Mouse (Mus musculus): ENCODE measurements around the gene Pnpla2.

- peak; percentile 75 for TF ChIP-seq CTCF (IDR thresholded peaks at IDR 0.05; ENCODE audit: low read depth)
- no peak for TF ChIP-seq EP300 (optimal IDR thresholded peaks at IDR 0.05)
These were observed 3.1 kb downstream of the Pnpla2 start for GRCm38 (mm10) chr7:141457986-141458660.
